Mouse (Mus musculus) lung, postnatal 4 days (tissue): ENCODE measurements around the gene Cldn3.

Experiments
- DNase-seq, 2 experiments: peaks; one replicate each; pipeline ENCODE4 v3.0.0; 2021

Gene Cldn3

GRCm38 (mm10) chr5:135007802-135008571 lies 22.0 kb downstream of the Cldn3 start:
- DNase-seq: peak; percentile 75 to 86

GRCm38 (mm10) chr5:135008671-135009589 lies 22.9 kb downstream of the Cldn3 start, which contains the start of gene Abhd11:
TSS of gene Abhd11 (plus strand) at chr5:135009152.
- DNase-seq: peak; percentile 99 to 100

- peak; percentile 91 to 92 for DNase-seq
Measured at GRCm38 (mm10) chr5:135009590-135010319, 23.7 kb downstream of the Cldn3 start.

GRCm38 (mm10) chr5:135010320-135010709 lies 24.3 kb downstream of the Cldn3 start:
- DNase-seq: no peak

- DNase-seq: no peak
Measured at GRCm38 (mm10) chr5:135010841-135011743, 25.1 kb downstream of the Cldn3 start.

GRCm38 (mm10) chr5:135011809-135012613 lies 26.0 kb downstream of the Cldn3 start:
- DNase-seq: no peak

- DNase-seq: peak; percentile 81 to 86
Measured at GRCm38 (mm10) chr5:135012671-135013441, 26.8 kb downstream of the Cldn3 start.

GRCm38 (mm10) chr5:135015497-135015896 lies 29.5 kb downstream of the Cldn3 start:
- DNase-seq: peak; percentile 81 to 87

- DNase-seq: no peak
Measured at GRCm38 (mm10) chr5:135016224-135016759, 30.3 kb downstream of the Cldn3 start.

GRCm38 (mm10) chr5:135021814-135022213 lies 35.8 kb downstream of the Cldn3 start:
- DNase-seq: peak; percentile 86 to 91

GRCm38 (mm10) chr5:135023344-135024173 lies 37.5 kb downstream of the Cldn3 start, which contains the start of gene Stx1a:
TSS of gene Stx1a (plus strand) at chr5:135023482.
- DNase-seq: peak; percentile 93 to 96

GRCm38 (mm10) chr5:135024665-135025224 lies 38.7 kb downstream of the Cldn3 start:
- peak in 1 of 2 experiments; percentile 41 for DNase-seq

- peak; percentile 35 to 52 for DNase-seq
Measured at GRCm38 (mm10) chr5:135025899-135026298, 39.9 kb downstream of the Cldn3 start.

- DNase-seq: peak; percentile 55 to 72
Measured at GRCm38 (mm10) chr5:135029007-135029854, 43.2 kb downstream of the Cldn3 start.

GRCm38 (mm10) chr5:135032581-135032980 lies 46.6 kb downstream of the Cldn3 start:
- DNase-seq: no peak

GRCm38 (mm10) chr5:135034593-135034992 lies 48.6 kb downstream of the Cldn3 start:
- DNase-seq: no peak

GRCm38 (mm10) chr5:135035608-135036359 lies 49.8 kb downstream of the Cldn3 start:
- no peak for DNase-seq
